Mouse (Mus musculus): ENCODE results near the gene Gm20388. TPM values are rescaled to one million over a fixed set of nuclear protein-coding genes. Genes with fewer than 3 reads are reported as not detected.

Gm20388 gene
- polyA plus RNA-seq, 1 experiment from 2014 or later = 1.7 TPM

DNA sequence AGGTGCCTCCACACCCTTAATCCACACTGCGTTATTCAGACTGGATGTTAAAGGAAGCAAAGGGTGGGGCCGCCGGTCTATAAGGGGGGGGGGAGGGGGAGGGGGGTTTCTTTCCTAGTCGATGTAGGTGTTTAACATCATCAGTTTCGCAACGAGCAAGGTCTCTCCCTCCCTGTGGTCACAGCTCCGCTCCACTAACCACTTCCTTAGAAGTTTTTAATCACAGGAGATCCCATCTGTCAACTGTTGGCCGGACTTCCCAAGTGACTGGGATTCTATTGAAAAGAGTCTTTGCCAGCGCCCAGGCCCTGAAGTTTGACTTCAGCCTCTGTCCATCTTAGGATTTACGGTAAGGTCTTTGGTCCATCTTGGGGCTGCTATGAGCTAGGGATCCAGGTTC, 1303.0 kb downstream of the Gm20388 start:
- 60% methylated on average over 10 of the region's 10 CpGs for WGBS
- Histone ChIP-seq H3K27me3 (ENCODE audit: insufficient read depth, poor library complexity, severe bottlenecking) (peaks cover 15% of the 10 kb centered on the region; the same call in 1 of the 2 replicates), H3K27ac (no peak overlapping the region), H3K36me3 (no peaks in the 10 kb centered on the region), H3K9me3 (peaks cover 11% of the 10 kb centered on the region), H3K4me3 (no peak overlapping the region), H3K4me1 (replicated peaks) (peaks cover 15% of the 10 kb centered on the region)
- DNase-seq (ENCODE audit: low spot score) = no peak

DNA sequence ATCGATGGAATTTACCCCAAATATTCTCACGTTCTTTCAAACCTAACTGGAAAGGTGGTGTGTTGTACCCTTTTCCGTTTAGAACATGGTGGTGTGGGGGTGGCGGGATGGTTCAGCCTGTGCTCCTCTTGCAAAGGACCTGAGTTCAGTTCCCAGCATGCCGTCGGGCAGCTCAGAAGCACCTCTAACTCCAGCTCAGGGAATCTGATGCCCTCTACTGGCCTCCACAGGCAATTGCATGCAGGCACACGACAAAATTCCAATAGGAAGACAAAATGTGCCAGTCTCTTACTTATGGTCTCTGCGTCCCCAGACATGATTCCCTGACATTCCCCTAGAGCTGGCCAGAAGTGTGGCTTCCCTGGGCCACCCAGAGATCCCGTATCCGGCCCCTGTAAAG, 1304.3 kb downstream of the Gm20388 start:
- H3K9me3 ChIP-seq = peaks cover 11% of the 10 kb centered on the region
- DNase-seq (ENCODE audit: low spot score) = no peak

DNA sequence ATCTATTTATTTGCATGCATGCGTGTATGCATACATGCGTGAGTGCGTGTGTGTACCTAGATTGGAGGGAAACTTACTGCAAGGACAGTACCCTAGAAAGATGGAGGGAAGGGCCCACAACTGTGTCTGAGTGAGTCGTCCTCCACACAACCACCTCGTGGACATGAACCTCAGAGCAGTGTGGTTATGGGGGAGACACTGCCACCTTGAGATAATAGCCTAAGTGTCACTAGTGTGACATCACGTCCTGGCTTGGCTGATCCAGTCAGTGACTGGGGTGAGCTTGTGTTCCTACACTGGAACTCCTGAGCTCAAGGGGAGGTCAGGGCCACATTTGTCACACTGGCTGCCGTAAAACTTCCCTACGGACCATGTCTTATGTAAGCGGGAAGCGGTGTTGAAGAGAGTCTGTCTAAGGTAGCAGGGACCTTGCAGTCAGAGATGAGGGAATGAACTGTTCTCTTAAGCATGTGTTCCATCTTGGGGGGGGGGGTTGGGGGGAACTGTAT, 1305.9 kb downstream of the Gm20388 start:
- H3K9me3 ChIP-seq = peaks cover 11% of the 10 kb centered on the region
- 92% methylated on average over 10 of the region's 10 CpGs for WGBS
- H3K36me3 ChIP-seq = no peaks in the 10 kb centered on the region
- no peak for DNase-seq (ENCODE audit: low spot score)
- peaks cover 16% of the 10 kb centered on the region for H3K27me3 ChIP-seq (ENCODE audit: insufficient read depth, poor library complexity, severe bottlenecking)
- H3K4me1 ChIP-seq (replicated peaks) = peaks cover 23% of the 10 kb centered on the region
- H3K27ac ChIP-seq = no peak overlapping the region
- H3K4me3 ChIP-seq = no peak overlapping the region

More for the DNA sequence above, 1304.3 kb downstream of the Gm20388 start:
- Histone ChIP-seq H3K4me3 (no peak overlapping the region), H3K27me3 (ENCODE audit: insufficient read depth, poor library complexity, severe bottlenecking) (peaks cover 22% of the 10 kb centered on the region), H3K4me1 (replicated peaks) (peaks cover 16% of the 10 kb centered on the region), H3K27ac (no peak overlapping the region), H3K36me3 (no peaks in the 10 kb centered on the region)
- 76% methylated on average over 10 of the region's 10 CpGs for WGBS

DNA sequence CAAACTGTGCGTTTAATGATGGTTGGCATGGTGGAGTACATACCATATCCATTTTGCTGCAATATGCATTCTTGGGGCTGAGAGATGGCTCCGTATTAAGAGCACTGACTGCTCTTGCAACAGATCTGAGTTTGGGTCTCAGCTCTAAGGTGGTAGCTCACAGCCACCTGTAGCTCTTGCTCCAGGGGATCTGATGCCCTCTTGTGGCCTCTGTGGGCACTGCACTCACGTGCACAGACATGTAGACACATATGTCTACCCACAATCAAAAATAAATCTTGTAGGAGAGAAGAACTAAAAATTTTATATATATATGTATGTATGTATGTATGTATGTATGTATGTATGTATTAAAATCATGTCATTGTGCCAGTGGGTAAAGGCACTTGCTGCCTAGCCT, 1307.8 kb downstream of the Gm20388 start:
- whole genome bisulfite sequencing = 93% methylated on average over 3 of the region's 3 CpGs
- Histone ChIP-seq H3K4me3 (no peak overlapping the region), H3K4me1 (replicated peaks) (peaks cover 22% of the 10 kb centered on the region), H3K27ac (no peak overlapping the region), H3K36me3 (no peaks in the 10 kb centered on the region), H3K27me3 (ENCODE audit: insufficient read depth, poor library complexity, severe bottlenecking) (peaks cover 28% of the 10 kb centered on the region), H3K9me3 (peaks cover 11% of the 10 kb centered on the region)
- DNase-seq (ENCODE audit: low spot score) = no peak

DNA sequence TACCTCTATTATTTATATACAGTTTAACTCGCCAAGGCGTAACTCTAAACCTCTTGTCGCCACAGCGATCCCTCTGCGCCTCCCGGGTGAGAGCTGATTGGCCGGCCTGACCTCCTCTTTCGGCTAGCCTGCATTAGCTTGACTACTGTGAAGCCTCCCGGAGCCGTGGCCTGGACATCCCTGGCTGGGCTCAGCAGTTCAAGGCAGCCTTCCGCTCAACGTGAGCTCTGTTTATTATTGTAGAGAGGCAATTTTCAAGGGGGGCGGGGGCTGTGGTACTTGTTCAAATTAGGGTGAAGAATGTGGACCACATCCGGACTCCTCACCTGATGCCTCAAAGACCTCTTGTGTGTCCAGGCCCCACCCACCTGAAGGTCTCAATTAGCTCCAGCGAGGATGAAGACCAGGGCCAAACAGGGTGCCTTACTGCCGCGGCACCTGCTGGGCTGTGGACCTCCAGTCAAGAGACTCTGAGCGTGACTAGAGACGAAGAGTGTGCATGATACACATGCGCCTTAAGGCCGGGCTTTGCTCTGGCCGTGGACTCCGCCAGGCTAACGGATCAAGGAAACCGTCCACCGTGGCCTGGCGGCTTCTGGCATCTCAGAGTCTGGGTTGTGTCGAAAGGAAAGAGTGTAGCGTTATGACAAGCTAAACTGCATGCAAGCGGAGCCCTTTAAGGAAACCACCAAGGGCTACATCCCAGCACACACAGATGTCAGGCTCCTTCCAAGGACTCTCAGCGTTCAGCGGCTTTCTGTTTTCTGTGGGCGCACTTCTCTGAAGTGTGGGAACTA, 1309.7 kb downstream of the Gm20388 start:
- Histone ChIP-seq H3K27ac (peak overlapping the region; percentile 37), H3K4me3 (0 out of 2 replicates have a peak overlapping the region, but pooled peaks have one; percentile 16), H3K4me1 (replicated peaks) (peaks cover 22% of the 10 kb centered on the region), H3K36me3 (no peaks in the 10 kb centered on the region), H3K9me3 (0 out of 2 replicates have a peak, but pooled peaks cover 3% of the 10 kb centered on the region), H3K27me3 (ENCODE audit: insufficient read depth, poor library complexity, severe bottlenecking) (peaks cover 35% of the 10 kb centered on the region)
- DNase-seq (ENCODE audit: low spot score) = peak; percentile 61
- 42% methylated on average over 33 of the region's 33 CpGs for WGBS

DNA sequence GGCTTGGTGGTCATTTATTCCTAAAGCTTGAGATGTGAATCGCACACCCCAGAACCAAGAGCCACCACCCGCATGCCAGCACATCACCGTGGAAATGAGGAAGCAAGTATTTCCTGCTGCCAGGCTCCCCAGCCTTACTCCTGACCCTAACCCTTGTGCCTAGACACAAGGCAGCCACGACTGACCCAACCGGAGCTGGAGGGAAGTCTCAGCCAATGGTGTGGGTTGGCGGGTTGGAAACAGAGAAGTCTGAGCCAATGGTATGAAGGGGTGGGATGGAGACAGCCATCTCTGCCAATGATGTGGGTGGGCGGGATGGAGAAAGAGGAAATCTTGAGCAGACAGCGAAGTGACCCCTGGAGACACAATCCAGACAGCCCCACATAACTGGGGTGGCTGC, 1314.1 kb downstream of the Gm20388 start:
- H3K27ac ChIP-seq = no peak overlapping the region
- 71% methylated on average over 8 of the region's 8 CpGs for WGBS
- H3K9me3 ChIP-seq = no peaks in the 10 kb centered on the region
- H3K4me1 ChIP-seq (replicated peaks) = peaks cover 34% of the 10 kb centered on the region
- no peak for DNase-seq (ENCODE audit: low spot score)
- no peaks in the 10 kb centered on the region for H3K36me3 ChIP-seq
- peaks cover 57% of the 10 kb centered on the region for H3K27me3 ChIP-seq (ENCODE audit: insufficient read depth, poor library complexity, severe bottlenecking)
- H3K4me3 ChIP-seq = no peak overlapping the region

DNA sequence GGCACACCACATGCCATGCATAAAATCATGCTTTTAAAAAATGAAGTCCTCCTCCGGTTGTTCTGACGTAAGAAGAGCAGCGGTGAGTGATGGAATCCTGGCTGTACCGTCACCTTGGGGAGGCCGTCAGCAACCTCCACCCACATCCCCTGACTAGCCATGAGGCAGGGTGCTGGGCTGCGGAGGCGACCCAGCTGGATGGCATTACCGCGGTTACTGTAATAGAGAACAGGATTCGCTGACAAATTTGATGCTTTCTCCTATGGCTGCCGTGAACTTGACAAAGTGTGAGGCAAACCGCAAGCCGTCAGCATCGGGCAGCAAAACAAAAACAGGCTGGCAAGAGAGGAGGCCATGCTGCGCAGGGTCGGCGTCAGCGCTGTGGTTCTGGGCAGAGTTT, 1317.1 kb downstream of the Gm20388 start:
- Histone ChIP-seq H3K27ac (no peak overlapping the region), H3K4me3 (no peak overlapping the region), H3K4me1 (replicated peaks) (peaks cover 37% of the 10 kb centered on the region), H3K9me3 (no peaks in the 10 kb centered on the region), H3K36me3 (no peaks in the 10 kb centered on the region), H3K27me3 (ENCODE audit: insufficient read depth, poor library complexity, severe bottlenecking) (peaks cover 47% of the 10 kb centered on the region)
- WGBS = 83% methylated on average over 18 of the region's 18 CpGs
- DNase-seq (ENCODE audit: low spot score) = no peak

DNA sequence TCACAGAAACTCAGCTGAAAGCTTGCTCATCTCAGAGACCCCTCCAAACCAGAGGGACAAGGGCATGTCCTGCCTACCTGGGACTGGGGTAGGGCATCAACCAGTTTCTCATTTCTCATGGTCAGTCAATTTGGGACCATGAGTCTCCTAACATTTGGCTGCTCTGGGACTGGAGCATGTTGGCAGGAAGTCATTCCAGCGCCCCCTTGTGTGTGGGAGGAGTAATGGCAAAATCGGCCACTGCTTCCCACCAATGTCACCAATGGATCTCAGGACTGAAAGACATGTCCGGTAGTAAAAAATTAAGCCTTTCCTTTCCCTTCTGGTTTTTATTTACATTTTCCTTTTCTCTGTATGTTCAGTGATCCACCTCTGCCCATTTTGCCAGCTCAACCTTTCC, 1318.3 kb downstream of the Gm20388 start:
- no peaks in the 10 kb centered on the region for H3K36me3 ChIP-seq
- H3K4me3 ChIP-seq = no peak overlapping the region
- no peaks in the 10 kb centered on the region for H3K9me3 ChIP-seq
- 67% methylated on average over 3 of the region's 3 CpGs for WGBS
- DNase-seq (ENCODE audit: low spot score) = no peak
- peaks cover 37% of the 10 kb centered on the region for H3K27me3 ChIP-seq (ENCODE audit: insufficient read depth, poor library complexity, severe bottlenecking)
- no peak overlapping the region for H3K27ac ChIP-seq
- H3K4me1 ChIP-seq (replicated peaks) = peaks cover 34% of the 10 kb centered on the region

DNA sequence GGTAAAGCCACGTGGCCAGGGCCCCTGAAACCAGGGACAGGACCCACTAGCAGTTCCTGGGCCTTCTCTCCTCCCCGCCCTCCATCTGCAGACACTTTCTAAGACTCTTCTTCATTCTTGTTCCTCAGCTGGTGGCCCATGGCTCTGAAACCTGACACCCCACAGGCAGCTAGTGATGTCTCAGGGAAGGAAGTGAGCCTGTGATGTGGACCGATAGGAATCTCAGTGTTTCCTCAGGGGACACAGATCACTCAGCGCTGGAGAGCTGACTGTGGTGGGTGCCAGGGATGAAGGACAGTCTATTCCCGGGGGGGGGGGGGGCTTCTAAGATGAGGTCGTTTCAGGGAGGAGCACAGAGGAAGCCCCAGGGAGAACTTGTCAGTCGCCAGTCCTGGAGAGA, 1318.9 kb downstream of the Gm20388 start:
- WGBS = 31% methylated on average over 7 of the region's 7 CpGs
- Histone ChIP-seq H3K36me3 (no peaks in the 10 kb centered on the region), H3K4me1 (replicated peaks) (peaks cover 34% of the 10 kb centered on the region), H3K4me3 (no peak overlapping the region), H3K27ac (peak overlapping the region; percentile 50; the same call in 1 of the 2 replicates), H3K27me3 (ENCODE audit: insufficient read depth, poor library complexity, severe bottlenecking) (peaks cover 34% of the 10 kb centered on the region), H3K9me3 (no peaks in the 10 kb centered on the region)
- peak; percentile 33 for DNase-seq (ENCODE audit: low spot score)

DNA sequence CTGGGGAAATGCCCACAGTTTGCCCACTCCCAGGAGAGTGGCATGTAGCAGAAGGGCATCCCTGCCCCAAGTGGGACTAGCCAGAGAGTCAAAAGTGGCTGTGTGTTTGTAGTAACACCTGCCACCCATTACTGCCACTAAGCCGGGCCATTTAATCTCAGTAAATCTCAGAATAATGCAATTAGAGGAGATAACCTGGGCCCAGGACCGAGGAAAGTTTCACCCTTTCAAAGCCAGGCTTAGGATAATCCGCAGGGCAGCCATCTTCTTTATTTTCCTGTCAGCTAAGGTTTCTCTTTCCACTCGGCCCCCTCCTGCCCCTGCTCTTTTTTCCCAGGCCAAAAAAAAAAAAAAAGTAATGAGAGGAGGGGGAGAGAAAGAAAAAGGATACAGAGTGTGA, 1322.6 kb downstream of the Gm20388 start:
- H3K27ac ChIP-seq = no peak overlapping the region
- peaks cover 23% of the 10 kb centered on the region for H3K4me1 ChIP-seq (replicated peaks)
- H3K4me3 ChIP-seq = no peak overlapping the region
- H3K27me3 ChIP-seq (ENCODE audit: insufficient read depth, poor library complexity, severe bottlenecking) = peaks cover 9% of the 10 kb centered on the region
- no peaks in the 10 kb centered on the region for H3K36me3 ChIP-seq
- no peak for DNase-seq (ENCODE audit: low spot score)
- 60% methylated on average over 4 of the region's 4 CpGs for WGBS
- no peaks in the 10 kb centered on the region for H3K9me3 ChIP-seq

DNA sequence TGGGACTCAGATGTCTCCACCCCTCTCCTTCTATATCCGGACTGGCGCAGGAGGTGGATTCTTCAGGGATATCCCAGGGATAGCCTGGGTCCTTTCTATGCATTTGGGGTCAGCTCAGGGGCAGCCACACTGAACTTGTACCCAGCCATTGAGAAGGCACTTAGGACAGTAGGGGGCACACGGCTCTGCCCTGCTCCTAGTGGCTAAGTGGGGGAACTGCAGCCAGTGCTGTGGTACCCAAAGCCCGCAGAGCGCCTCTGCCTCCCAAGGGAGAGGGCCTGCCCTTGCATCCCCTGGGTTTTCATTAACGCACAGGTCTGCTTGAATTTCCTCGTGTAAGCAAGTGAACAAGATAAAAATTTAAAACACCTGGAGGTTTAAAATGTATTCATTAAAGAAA, 1324.3 kb downstream of the Gm20388 start:
- Histone ChIP-seq H3K4me1 (replicated peaks) (peaks cover 14% of the 10 kb centered on the region), H3K9me3 (no peaks in the 10 kb centered on the region), H3K4me3 (no peak overlapping the region), H3K27ac (no peak overlapping the region), H3K27me3 (ENCODE audit: insufficient read depth, poor library complexity, severe bottlenecking) (peaks cover 14% of the 10 kb centered on the region), H3K36me3 (no peaks in the 10 kb centered on the region)
- peak; percentile 31 for DNase-seq (ENCODE audit: low spot score)
- 65% methylated on average over 7 of the region's 7 CpGs for WGBS

DNA sequence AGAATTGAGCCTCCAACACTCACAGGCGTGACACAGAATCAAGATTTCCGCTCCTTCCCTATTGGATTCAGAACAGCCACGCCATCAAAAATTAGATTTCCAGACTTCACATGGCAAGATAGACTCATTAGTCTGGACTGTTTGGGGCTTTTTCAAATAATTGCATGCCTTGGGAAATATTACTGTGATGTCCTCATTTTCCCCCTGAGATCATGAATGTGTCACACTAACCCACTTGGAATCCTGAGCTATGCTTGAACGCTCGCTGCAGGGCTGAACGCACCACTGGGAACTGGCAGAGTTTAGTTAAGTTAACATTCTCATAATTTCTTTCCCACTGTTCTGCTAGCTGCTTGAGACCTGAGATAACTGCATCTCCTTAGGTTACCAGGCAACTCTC, 1329.0 kb downstream of the Gm20388 start:
- no peaks in the 10 kb centered on the region for H3K9me3 ChIP-seq
- no peak for DNase-seq (ENCODE audit: low spot score)
- H3K27me3 ChIP-seq (ENCODE audit: insufficient read depth, poor library complexity, severe bottlenecking) = peaks cover 36% of the 10 kb centered on the region
- H3K4me1 ChIP-seq (replicated peaks) = peaks cover 49% of the 10 kb centered on the region
- H3K36me3 ChIP-seq = no peaks in the 10 kb centered on the region
- 88% methylated on average over 6 of the region's 6 CpGs for WGBS
- H3K27ac ChIP-seq = no peak overlapping the region
- H3K4me3 ChIP-seq = no peak overlapping the region

DNA sequence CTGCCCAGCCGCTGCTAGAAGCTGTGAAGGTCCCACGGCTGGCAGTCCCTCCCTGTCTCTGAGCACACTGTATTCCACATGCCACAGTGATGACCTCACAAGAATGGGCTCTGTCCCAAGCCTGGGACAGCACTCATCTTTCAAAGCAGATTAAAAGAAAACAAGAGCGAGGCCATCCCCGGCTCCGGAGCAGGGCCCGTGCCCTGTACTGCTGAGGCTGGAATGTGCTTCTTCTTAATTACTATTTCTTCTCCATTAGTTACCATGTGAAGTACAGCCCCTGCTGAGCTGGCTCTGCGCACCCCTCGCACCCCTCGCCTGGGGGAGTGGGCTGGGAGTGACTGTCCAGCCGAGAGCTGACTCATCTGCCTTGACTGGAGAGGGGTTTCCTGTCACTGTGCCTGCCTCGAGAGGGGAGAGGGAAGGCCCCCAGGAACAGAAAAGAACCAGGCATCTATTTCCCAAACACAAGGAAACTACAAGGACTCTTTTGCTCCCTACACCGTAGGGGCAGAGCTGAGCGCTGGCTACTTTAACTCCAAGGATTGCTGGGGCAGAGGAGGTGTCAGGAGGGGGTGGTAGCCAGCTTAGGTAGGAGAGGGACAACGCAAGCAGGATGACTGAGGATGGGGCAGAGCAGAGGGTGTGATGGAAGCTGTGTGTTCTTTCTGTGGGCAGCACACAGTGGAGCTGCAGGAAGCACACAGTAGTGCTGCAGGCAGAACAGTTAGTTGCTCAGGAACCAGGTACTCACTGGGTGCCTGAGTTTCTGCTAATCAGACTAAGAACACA, 1331.3 kb downstream of the Gm20388 start:
- Histone ChIP-seq H3K27ac (peak overlapping the region; percentile 80), H3K36me3 (no peaks in the 10 kb centered on the region), H3K9me3 (no peaks in the 10 kb centered on the region), H3K4me1 (replicated peaks) (peaks cover 57% of the 10 kb centered on the region), H3K27me3 (ENCODE audit: insufficient read depth, poor library complexity, severe bottlenecking) (peaks cover 46% of the 10 kb centered on the region), H3K4me3 (peak overlapping the region; percentile 1; the same call in 1 of the 2 replicates)
- 14% methylated on average over 14 of the region's 14 CpGs for WGBS
- peak; percentile 42 for DNase-seq (ENCODE audit: low spot score)

Data from hindbrain, embryonic 10.5 days (tissue).